Mouse (Mus musculus): ENCODE data around the gene Sgms1. TPM values are rescaled to one million over a fixed set of nuclear protein-coding genes. Genes with fewer than 3 reads are reported as not detected.
A peak's percentile ranks its signal among the peaks of the same experiment; 100 is the strongest.

Sgms1 gene
- polyA plus RNA-seq, 1 experiment from 2014 or later: 43.3 TPM

GRCm38 (mm10) chr19:32175991-32176390, 213.5 kb downstream of the Sgms1 start:
- 85% methylated on average over 4 of the region's 4 CpGs for WGBS
- H3K36me3 ChIP-seq: no peaks in the 10 kb centered on the region
- H3K4me3 ChIP-seq (replicated peaks): no peak overlapping the region
- no peaks in the 10 kb centered on the region for H3K9me3 ChIP-seq
- H3K4me1 ChIP-seq: peaks cover 17% of the 10 kb centered on the region
- H3K4me2 ChIP-seq: no peak overlapping the region
- no peak overlapping the region for H3K27ac ChIP-seq
- no peak for ATAC-seq (ENCODE audit: insufficient read depth, low FRiP score, low read depth)
- no peak overlapping the region for H3K9ac ChIP-seq
- no peaks in the 10 kb centered on the region for H3K27me3 ChIP-seq (replicated peaks)

DNA sequence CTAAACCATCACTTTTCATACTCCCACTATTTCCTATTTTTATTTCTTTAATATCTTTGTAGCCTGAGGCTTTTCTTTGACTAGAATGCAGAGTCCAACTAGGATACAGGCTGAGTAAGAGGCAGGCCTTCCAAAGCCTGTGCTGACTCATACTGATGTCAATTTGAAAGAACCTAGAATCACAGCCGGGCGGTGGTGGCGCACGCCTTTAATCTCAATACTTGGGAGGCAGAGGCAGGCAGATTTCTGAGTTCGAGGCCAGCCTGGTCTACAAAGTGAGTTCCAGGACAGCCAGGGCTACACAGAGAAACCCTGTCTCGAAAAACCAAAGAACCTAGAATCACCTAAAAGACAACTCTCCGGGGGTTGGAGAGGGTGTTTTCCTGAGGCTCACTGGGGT, 214.5 kb downstream of the Sgms1 start:
- Histone ChIP-seq H3K36me3 (no peaks in the 10 kb centered on the region), H3K4me3 (replicated peaks) (no peak overlapping the region), H3K4me1 (peaks cover 14% of the 10 kb centered on the region), H3K9me3 (no peaks in the 10 kb centered on the region), H3K27me3 (replicated peaks) (no peaks in the 10 kb centered on the region), H3K9ac (no peak overlapping the region), H3K27ac (no peak overlapping the region), H3K4me2 (no peak overlapping the region)
- ATAC-seq (ENCODE audit: insufficient read depth, low FRiP score, low read depth): no peak
- WGBS: 91% methylated on average over 7 of the region's 7 CpGs

DNA sequence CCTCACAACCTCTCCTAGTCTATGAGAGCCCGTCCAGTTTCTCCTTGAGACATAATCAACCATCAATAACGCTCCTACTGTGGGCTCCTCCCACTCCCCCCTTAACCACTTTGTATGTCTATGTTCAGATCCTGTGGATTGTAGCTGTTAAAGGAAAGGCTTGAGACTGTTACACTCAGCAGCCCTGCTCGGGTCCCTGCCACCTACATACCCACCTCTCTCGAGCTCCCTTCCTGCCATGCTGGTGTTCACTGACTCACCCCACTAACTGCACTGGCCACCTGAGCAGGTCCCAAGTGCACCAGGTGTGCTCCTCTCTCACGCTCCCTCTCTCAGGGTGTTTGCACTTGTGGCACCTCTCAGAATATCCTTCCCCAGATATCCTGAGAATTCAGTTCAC, 215.0 kb downstream of the Sgms1 start:
- H3K9ac ChIP-seq: no peak overlapping the region
- no peak overlapping the region for H3K4me3 ChIP-seq (replicated peaks)
- no peak overlapping the region for H3K4me2 ChIP-seq
- no peaks in the 10 kb centered on the region for H3K27me3 ChIP-seq (replicated peaks)
- H3K27ac ChIP-seq: no peak overlapping the region
- H3K9me3 ChIP-seq: no peaks in the 10 kb centered on the region
- H3K36me3 ChIP-seq: no peaks in the 10 kb centered on the region
- no peak for ATAC-seq (ENCODE audit: insufficient read depth, low FRiP score, low read depth)
- WGBS: 79% methylated on average over 5 of the region's 5 CpGs
- H3K4me1 ChIP-seq: peaks cover 10% of the 10 kb centered on the region; the same call in 1 of the 2 replicates

DNA sequence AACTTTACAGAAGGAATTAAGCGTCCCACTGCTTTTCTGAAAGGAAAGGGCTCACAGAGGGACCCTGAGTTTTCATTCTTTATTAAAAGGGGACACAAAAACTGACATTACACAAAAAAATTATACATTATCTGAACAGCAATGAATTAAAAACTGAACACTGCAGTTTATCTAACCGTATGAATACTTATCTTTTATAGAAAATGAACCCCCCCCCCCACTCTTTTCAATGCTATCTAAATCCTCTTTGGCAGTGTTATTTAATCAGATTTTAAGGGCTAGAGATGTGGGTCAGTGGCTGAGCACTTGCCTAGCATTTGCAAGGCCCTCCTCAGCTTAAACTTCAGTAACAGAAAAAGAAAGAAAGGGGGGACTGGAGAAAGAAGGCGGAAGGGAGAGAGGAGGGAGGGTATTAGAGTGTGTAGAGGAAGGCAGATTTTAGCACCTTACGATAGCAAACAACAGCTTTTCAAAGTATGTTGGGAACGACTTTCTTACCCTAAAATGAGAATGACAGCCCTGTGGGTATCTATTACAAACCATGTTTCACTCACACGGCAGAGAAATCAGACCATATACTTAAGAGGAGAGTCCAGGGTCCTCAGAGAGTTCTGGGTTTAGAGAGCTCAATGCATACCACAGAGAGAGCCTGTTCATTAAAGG, 215.9 kb downstream of the Sgms1 start:
- no peak for ATAC-seq (ENCODE audit: insufficient read depth, low FRiP score, low read depth)
- H3K27me3 ChIP-seq (replicated peaks): no peaks in the 10 kb centered on the region
- H3K9ac ChIP-seq: no peak overlapping the region
- H3K27ac ChIP-seq: no peak overlapping the region
- no peaks in the 10 kb centered on the region for H3K9me3 ChIP-seq
- no peak overlapping the region for H3K4me3 ChIP-seq (replicated peaks)
- H3K4me1 ChIP-seq: peaks cover 7% of the 10 kb centered on the region; the same call in 1 of the 2 replicates
- no peak overlapping the region for H3K4me2 ChIP-seq
- 72% methylated on average over 6 of the region's 6 CpGs for WGBS
- H3K36me3 ChIP-seq: no peaks in the 10 kb centered on the region

DNA sequence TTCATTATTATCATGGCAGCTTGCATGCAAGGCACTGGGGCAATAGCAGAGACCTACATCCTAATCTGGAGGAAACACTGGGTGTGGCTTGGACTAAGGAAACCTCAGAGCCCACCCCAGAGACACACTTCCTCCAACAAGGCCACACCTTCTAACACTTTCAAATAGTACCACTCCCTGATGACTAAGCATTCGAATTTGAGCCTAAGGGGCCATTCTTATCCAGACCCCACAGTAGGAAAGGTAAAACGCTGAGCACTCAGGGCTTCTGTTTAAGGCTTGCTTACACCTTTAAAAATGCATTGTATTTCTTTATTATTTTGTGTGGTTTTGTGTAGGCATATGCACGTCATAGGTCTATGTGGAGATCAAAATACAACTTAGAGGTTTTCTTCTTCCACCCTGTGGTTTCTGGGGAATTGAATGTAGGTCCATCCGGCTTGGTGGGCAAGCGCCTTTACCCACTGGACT, 217.0 kb downstream of the Sgms1 start:
- no peak overlapping the region for H3K27ac ChIP-seq
- no peaks in the 10 kb centered on the region for H3K9me3 ChIP-seq
- H3K36me3 ChIP-seq: no peaks in the 10 kb centered on the region
- no peak overlapping the region for H3K9ac ChIP-seq
- no peak overlapping the region for H3K4me3 ChIP-seq (replicated peaks)
- WGBS: 72% methylated on average over 5 of the region's 5 CpGs
- H3K27me3 ChIP-seq (replicated peaks): no peaks in the 10 kb centered on the region
- no peak overlapping the region for H3K4me2 ChIP-seq
- peak; percentile 78; the same call in 1 of the 2 replicates for ATAC-seq (ENCODE audit: insufficient read depth, low FRiP score, low read depth)
- peaks cover 7% of the 10 kb centered on the region; the same call in 1 of the 2 replicates for H3K4me1 ChIP-seq

- H3K9me3 ChIP-seq: no peaks in the 10 kb centered on the region
- H3K4me2 ChIP-seq: no peak overlapping the region
- no peak overlapping the region for H3K27ac ChIP-seq
- H3K9ac ChIP-seq: no peak overlapping the region
- peaks cover 7% of the 10 kb centered on the region; the same call in 1 of the 2 replicates for H3K4me1 ChIP-seq
- no peaks in the 10 kb centered on the region for H3K27me3 ChIP-seq (replicated peaks)
- H3K4me3 ChIP-seq (replicated peaks): no peak overlapping the region
- ATAC-seq (ENCODE audit: insufficient read depth, low FRiP score, low read depth): no peak
- H3K36me3 ChIP-seq: no peaks in the 10 kb centered on the region
- WGBS: 89% methylated on average over 7 of the region's 7 CpGs
Measured at GRCm38 (mm10) chr19:32171981-32172380, 217.5 kb downstream of the Sgms1 start.

DNA sequence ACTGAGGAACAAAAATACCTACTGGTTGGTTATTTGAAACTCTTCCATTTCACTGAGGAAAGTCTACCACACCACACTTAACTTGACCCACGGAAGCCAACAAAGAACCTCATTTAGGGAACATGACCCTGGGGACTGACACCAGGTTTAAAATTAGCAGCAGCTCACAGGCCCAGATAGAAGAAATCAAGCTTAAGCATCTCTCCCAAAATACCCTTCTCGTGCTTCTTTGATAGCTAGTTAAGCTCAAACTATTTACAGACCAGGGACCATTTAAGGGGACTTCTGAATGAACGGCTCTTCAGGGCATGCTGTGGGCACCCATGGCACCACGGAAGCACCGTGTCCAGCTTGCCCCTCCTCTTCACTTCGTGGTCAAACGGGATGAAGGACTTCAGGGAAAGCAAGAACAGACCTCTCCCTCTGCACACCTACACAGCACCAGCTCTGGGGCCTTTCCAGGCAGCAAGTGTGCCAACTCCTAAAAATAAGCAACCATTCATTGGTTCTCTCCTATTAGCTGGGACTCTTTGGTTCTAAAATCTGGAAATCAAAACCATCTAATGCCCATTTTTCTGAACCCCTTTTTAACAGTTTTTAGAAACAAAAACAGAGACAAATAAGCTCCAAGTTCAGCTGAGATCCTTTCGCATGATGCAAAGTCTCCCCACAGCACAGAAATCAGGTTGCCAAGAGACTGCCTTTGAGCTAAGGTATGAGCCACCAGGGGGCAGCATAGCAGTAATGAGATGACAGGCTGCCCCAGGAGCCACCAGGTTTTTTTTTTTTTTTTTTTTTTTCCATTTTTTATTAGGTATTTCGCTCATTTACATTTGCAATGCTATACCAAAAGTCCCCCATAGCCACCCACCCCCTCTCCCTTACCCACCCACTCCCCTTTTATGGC, 219.6 kb downstream of the Sgms1 start:
- no peaks in the 10 kb centered on the region for H3K27me3 ChIP-seq (replicated peaks)
- H3K36me3 ChIP-seq: no peaks in the 10 kb centered on the region
- H3K4me1 ChIP-seq: peaks cover 7% of the 10 kb centered on the region; the same call in 1 of the 2 replicates
- no peaks in the 10 kb centered on the region for H3K9me3 ChIP-seq
- H3K4me2 ChIP-seq: no peak overlapping the region
- no peak for ATAC-seq (ENCODE audit: insufficient read depth, low FRiP score, low read depth)
- 78% methylated on average over 8 of the region's 9 CpGs for WGBS
- H3K27ac ChIP-seq: no peak overlapping the region
- H3K9ac ChIP-seq: no peak overlapping the region
- no peak overlapping the region for H3K4me3 ChIP-seq (replicated peaks)

- Histone ChIP-seq H3K4me1 (peaks cover 7% of the 10 kb centered on the region; the same call in 1 of the 2 replicates), H3K9me3 (no peaks in the 10 kb centered on the region)
- 86% methylated on average over 9 of the region's 9 CpGs for WGBS
Measured at GRCm38 (mm10) chr19:32168031-32168430, 221.5 kb downstream of the Sgms1 start.

DNA sequence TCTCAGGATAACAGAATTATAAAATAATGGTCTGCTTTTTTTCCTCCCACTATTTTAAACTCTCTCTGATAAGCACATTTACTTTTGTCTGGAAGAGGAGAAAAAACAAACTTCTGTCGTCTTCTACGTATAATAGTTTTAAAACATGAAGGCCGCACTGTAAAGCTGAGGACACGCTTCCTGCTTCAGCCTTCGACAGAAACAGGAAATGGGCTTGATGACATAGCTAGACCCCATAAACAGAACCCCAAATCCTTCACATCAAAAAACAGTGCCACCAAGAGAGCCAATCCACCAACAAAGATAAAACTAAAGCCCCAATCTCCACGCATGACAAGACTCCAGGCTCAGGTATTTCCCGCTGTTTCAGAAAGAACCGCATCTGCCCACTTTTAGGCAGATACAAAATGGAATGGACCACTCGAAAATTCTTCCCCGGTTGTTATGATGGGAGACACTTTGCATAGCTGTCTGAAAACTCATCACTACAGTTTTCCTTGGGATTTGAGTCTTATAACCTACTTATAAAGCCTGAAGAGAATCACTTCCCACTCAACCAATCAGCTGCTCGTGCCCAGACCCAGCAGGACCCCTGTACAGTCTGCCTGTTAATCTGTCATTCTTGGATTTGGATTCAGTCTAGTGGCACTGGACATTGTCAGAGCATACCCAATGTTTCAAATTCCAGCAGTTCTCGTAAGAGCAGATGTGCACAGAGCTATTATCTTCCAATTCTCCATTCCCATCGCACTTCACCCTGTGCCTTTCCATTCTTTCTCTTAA, 222.5 kb downstream of the Sgms1 start:
- Histone ChIP-seq H3K36me3 (no peaks in the 10 kb centered on the region), H3K9me3 (no peaks in the 10 kb centered on the region), H3K4me3 (replicated peaks) (no peak overlapping the region), H3K27me3 (replicated peaks) (no peaks in the 10 kb centered on the region), H3K9ac (no peak overlapping the region), H3K4me1 (0 out of 2 replicates have a peak, but pooled peaks cover under 1% of the 10 kb centered on the region), H3K27ac (no peak overlapping the region), H3K4me2 (no peak overlapping the region)
- ATAC-seq (ENCODE audit: insufficient read depth, low FRiP score, low read depth): no peak
- 89% methylated on average over 13 of the region's 13 CpGs for WGBS

More at GRCm38 (mm10) chr19:32168031-32168430, 221.5 kb downstream of the Sgms1 start:
- H3K4me2 ChIP-seq: no peak overlapping the region
- no peaks in the 10 kb centered on the region for H3K36me3 ChIP-seq
- no peak overlapping the region for H3K4me3 ChIP-seq (replicated peaks)
- ATAC-seq (ENCODE audit: insufficient read depth, low FRiP score, low read depth): no peak
- H3K9ac ChIP-seq: no peak overlapping the region
- no peak overlapping the region for H3K27ac ChIP-seq
- H3K27me3 ChIP-seq (replicated peaks): no peaks in the 10 kb centered on the region

DNA sequence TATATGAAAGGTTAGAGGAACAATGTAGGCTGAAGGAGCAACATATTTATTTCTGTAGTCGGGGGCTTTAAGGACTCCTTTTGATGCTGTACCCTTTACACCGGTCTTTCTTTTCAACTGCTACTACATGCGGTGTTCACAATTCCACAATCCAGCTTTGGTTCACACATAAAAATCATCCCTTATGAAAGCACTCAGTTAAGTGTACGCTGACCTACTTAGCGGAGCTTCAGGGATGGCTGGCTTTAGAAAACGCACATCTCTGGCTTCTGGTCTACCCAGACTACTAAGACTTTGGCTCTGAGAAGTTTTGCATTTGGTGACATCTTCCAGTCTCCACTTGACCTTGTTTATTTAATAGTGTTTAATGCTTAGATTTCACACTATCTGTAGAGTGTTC, 223.8 kb downstream of the Sgms1 start:
- H3K27me3 ChIP-seq (replicated peaks): no peaks in the 10 kb centered on the region
- WGBS: 89% methylated on average over 6 of the region's 6 CpGs
- no peak for ATAC-seq (ENCODE audit: insufficient read depth, low FRiP score, low read depth)
- no peaks in the 10 kb centered on the region for H3K36me3 ChIP-seq
- no peak overlapping the region for H3K4me3 ChIP-seq (replicated peaks)
- H3K4me2 ChIP-seq: no peak overlapping the region
- no peak overlapping the region for H3K9ac ChIP-seq
- no peak overlapping the region for H3K27ac ChIP-seq
- no peaks in the 10 kb centered on the region for H3K4me1 ChIP-seq
- H3K9me3 ChIP-seq: no peaks in the 10 kb centered on the region

DNA sequence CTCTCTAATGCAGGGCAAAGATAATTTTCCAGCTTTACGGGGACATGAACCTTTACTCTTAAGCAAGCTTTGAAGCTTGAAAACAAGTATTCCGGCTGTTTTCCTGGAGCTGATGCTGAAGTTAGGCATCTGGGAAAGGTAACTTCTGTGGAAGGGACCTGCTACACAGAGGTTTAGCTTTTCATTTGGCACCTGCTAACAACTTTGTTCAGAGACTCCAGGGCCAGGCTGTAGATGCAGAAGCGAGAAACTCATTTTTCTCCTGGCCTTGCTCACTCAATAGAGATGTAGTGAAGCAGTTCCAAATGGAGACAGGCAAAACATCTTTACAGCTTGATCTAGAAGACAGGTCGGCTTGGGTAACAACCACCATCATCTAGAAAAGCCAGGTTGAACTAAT, 225.4 kb downstream of the Sgms1 start:
- no peak for ATAC-seq (ENCODE audit: insufficient read depth, low FRiP score, low read depth)
- no peaks in the 10 kb centered on the region for H3K27me3 ChIP-seq (replicated peaks)
- no peaks in the 10 kb centered on the region for H3K9me3 ChIP-seq
- no peak overlapping the region for H3K4me3 ChIP-seq (replicated peaks)
- H3K27ac ChIP-seq: no peak overlapping the region
- no peaks in the 10 kb centered on the region for H3K4me1 ChIP-seq
- peaks cover 5% of the 10 kb centered on the region; the same call in 1 of the 2 replicates for H3K36me3 ChIP-seq
- no peak overlapping the region for H3K9ac ChIP-seq
- H3K4me2 ChIP-seq: no peak overlapping the region
- 93% methylated on average over 4 of the region's 4 CpGs for WGBS
